15 mouse cellular contexts compared by ENCODE assay signal in genomic region chr1:85864383-85864782, GRCm38 (mm10). TPM values are rescaled to one million over a fixed set of nuclear protein-coding genes. Genes with fewer than 3 reads are reported as not detected.
A peak's percentile ranks its signal among the peaks of the same experiment; 100 is the strongest.
DNase-seq lines count a peak whose midpoint lies in the region; ATAC-seq and TF ChIP-seq lines count a peak whose summit lies in the region.
"Had no signal": no experiment of that assay in that cellular context is flagged by ENCODE, and none has a peak within 500 bp of the region (broad histone marks: within the 10 kb centered on the region; RNA-seq: fewer than 3 reads in every experiment).

No protein-coding gene starts in this region.

- 76% methylated on average over 10 of the region's 10 CpGs for WGBS in midbrain, embryonic 15.5 days

- H3K4me2 ChIP-seq in midbrain, embryonic 15.5 days, result no peak overlapping the region
- H3K4me2 ChIP-seq: forebrain, embryonic 15.5 days; heart, embryonic 11.5 days; liver, embryonic 15.5 days; midbrain, embryonic 13.5 days had no signal

- no peaks in the 10 kb centered on the region for H3K36me3 ChIP-seq in G1E (replicated peaks)
- no peaks in the 10 kb centered on the region for H3K36me3 ChIP-seq in midbrain, embryonic 15.5 days (replicated peaks)
- H3K36me3 ChIP-seq: forebrain, embryonic 15.5 days; liver, embryonic 15.5 days; midbrain, embryonic 13.5 days had no signal

- peaks cover 2% of the 10 kb centered on the region; the same call in 1 of the 2 replicates for H3K4me1 ChIP-seq in G1E (ENCODE audit: insufficient read depth, low read depth, low read length)
- no peaks in the 10 kb centered on the region for H3K4me1 ChIP-seq in midbrain, embryonic 15.5 days
- H3K4me1 ChIP-seq: forebrain, embryonic 15.5 days; liver, embryonic 15.5 days; midbrain, embryonic 13.5 days had no signal

- H3K9ac ChIP-seq in midbrain, embryonic 15.5 days, result no peak overlapping the region
- H3K9ac ChIP-seq: forebrain, embryonic 15.5 days; liver, embryonic 15.5 days; midbrain, embryonic 13.5 days had no signal

- peak; percentile 15; the same call in 1 of the 2 replicates for ATAC-seq in G1E (ENCODE audit: extremely low read depth, insufficient number of reproducible peaks, low FRiP score, poor library complexity, severe bottlenecking)
- no peak for ATAC-seq in midbrain, embryonic 15.5 days (replicated peaks)
- ATAC-seq: forebrain, embryonic 15.5 days; hindbrain, postnatal 0 days; midbrain, embryonic 13.5 days had no signal

- H3K9me3 ChIP-seq in G1E (replicated peaks), result peaks cover 21% of the 10 kb centered on the region
- H3K9me3 ChIP-seq in midbrain, embryonic 15.5 days, result no peaks in the 10 kb centered on the region

- peak; percentile 53 to 54 for DNase-seq in cerebellum, postnatal 10 days
- DNase-seq in cerebellum, adult 11-12 months, result no peak
- DNase-seq in kidney, postnatal 25 days, result peak; percentile 54 to 64
- DNase-seq in kidney, adult 18-20 months, result no peak
- DNase-seq in right cerebral cortex, postnatal 14 days, result peak; percentile 43
- DNase-seq in right cerebral cortex, postnatal 10 days (ENCODE audit: low spot score in 2 of 2), result no peak
- DNase-seq in G1E (ENCODE audit: low spot score), result no peak
- DNase-seq: cerebellum, adult 9-11 months had no signal

- no peak overlapping the region for H3K27ac ChIP-seq in midbrain, embryonic 15.5 days
- H3K27ac ChIP-seq: forebrain, embryonic 15.5 days; hindbrain, postnatal 0 days; kidney, postnatal 0 days; liver, embryonic 15.5 days; midbrain, embryonic 13.5 days had no signal

- no peaks in the 10 kb centered on the region for H3K27me3 ChIP-seq in G1E (ENCODE audit: insufficient read depth, low read length)
- H3K27me3 ChIP-seq in midbrain, embryonic 15.5 days (replicated peaks), result no peaks in the 10 kb centered on the region
- H3K27me3 ChIP-seq: forebrain, embryonic 15.5 days; liver, embryonic 15.5 days; midbrain, embryonic 13.5 days had no signal

- no peak for TF ChIP-seq CTCF in G1E (IDR thresholded peaks at IDR 0.05; ENCODE audit: low read depth, low read length)

- no peak overlapping the region for H3K4me3 ChIP-seq in G1E (ENCODE audit: low read depth, low read length)
- H3K4me3 ChIP-seq in midbrain, embryonic 15.5 days, result no peak overlapping the region
- H3K4me3 ChIP-seq: forebrain, embryonic 15.5 days; liver, embryonic 15.5 days; midbrain, embryonic 13.5 days had no signal

RNA-seq across cellular contexts. Expression of gene Itm2c, which starts 29.7 kb away (rescaled TPM):
- total RNA-seq in G1E (2014; fragmentation: Nextera tagmentation) (51.8 and 67.5 TPM in 2 replicates), G1E (2017) (149 and 176 TPM in 2 replicates)
- 67.9 and 69.9 TPM in 2 replicates for polyA plus RNA-seq in G1E (2012)
- polyA plus RNA-seq in midbrain, embryonic 15.5 days (2015; fragmentation: Nextera tagmentation; extraction: Ambion mirVana), result 233 and 248 TPM in 2 replicates

Comparison
In these comparisons a context has a peak if more than half of its experiments do, and no peak if none do; other contexts are left out.
1. DNase-seq: peak in cerebellum, postnatal 10 days (2 of 2), kidney, postnatal 25 days (2 of 2) and right cerebral cortex, postnatal 14 days (single experiment); none in cerebellum, adult 11-12 months (single experiment), kidney, adult 18-20 months (single experiment), right cerebral cortex, postnatal 10 days (0 of 2) and G1E (single experiment).